Mouse (Mus musculus): ENCODE measurements around the gene Slc4a10.

Gene Slc4a10

DNA sequence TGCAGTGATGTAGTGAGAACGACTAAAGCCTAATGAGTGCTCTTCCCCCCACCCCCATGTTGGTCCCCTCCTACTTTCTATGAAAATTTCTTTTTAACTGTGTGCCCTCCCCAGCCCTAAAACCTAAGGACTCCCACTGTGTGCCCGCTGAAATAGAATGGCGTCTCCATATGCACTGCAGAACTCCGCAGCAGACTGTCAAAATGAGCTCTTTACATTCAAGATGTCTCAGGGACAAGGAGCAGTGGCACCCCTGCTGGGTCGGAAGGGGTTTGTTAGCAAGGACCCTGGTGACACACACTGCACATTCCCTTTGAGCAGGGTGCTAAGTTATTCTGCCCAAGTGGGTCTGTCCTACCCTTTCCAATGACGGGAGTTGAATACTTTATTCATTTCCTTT, 309.5 kb downstream of the Slc4a10 start:
- no peak for DNase-seq

DNA sequence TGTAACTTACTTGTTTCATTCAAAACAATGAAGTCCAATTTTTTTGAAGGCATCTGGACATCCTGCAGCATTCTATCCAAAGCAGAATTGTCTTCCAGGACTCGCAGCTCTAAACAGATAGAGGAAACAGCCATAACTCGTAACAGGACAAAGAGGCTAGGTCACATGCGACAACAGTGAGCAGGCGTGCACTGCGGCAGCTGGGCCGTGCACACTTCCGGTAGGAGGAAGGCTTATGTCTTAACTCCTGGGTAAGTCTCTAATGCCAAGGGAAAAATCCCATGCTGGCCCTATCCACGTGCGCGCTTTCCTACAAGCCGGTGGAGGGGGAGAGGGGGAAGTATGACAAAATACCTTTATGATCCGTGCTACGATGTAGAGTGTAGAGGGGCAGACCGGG, 310.3 kb downstream of the Slc4a10 start:
- no peak for DNase-seq

DNA sequence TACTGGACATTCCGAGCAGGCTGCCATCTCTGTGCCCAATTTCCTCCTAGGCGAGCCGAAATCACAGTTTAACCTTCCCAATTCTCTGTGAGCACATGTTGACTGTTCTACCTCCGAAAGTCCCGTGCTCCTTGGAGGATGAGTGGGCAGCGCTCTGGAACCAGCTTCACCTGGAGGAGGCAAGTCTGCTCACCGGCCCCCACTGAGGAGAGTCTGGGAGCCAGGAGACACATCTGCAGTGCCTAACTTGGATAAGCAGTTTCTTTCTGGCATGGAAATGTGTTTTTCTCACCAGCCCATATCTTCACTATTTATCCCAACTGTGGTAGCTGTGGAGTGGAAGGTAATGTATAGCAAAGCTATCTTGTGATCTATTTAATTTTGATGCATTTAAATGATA, 311.0 kb downstream of the Slc4a10 start:
- DNase-seq = no peak

DNA sequence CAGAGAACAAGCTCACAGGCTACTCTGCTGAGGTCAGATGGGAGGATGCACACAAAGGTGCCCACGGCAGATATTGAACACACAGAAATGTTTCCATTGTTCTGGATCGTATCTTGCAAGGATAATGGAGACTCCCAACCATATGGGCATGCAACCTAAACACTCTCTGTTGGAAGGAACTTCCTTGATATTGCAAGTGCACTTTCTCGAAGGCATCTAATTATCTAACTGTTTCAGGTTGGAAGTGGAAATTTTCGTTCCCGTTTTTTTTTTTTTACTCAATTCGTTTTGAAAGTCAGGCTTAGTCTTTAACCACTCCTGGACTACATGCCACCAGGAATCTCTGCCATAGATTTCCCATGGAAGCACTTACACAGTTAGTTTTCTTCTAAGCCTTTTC, 314.6 kb downstream of the Slc4a10 start:
- no peak for DNase-seq

DNA sequence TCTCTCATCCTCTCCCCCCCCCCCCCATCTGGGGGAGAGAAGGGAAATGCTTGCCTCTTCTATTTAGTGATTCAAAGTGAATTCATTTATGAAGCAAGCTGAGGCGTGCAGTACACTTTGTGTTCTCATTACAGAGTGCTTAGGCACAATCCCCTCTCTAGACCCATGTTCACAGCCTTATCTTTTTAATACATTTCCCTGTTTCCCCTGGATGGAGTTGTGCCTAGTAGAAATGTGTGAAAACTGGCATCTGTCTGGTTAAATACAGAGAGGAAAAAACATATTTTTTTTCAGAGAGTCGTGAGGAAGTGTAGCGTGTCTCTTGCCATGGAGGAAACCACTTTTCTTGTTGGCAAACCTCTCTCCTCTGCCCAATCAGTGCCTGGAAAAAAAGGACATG, 315.3 kb downstream of the Slc4a10 start:
- DNase-seq = no peak

DNA sequence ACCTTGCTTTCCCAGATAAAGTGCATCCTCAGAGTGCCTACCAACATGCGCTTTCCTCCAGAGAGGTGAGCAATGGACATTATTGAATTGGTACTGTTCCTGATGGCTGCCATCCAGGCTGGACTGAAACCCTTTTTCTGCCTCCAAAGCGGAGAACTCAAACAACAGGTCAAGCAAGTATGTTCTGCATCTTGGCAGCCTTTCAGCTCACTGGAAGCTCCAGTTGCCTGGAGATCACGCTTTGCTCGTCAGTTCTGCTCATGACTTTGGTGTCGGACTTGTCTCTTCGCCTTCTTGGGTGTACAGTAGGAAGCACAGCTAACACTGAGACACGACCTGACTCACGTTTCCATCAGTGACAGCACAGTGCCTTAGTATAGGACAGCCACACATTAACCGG, 315.9 kb downstream of the Slc4a10 start:
- DNase-seq = peak; percentile 17

DNA sequence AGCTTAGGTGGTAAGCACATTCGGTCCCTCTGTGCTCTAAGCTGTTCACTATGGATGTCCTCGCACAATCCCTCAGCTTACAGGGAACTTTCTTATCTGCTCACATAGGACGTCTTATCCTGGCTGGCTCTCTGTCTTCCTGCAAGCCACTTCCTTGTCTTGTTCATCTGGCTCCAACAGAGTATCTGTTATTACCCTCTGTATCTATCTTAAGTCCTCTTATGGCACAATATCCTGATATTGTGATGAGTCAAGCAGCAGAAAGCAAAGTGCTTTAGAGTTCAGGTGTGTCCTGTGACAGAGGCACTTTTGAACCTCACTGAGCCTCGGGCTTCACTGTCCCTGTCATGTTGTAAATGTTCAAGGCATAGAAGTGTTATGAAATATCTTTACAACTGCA, 317.3 kb downstream of the Slc4a10 start:
- no peak for DNase-seq

DNA sequence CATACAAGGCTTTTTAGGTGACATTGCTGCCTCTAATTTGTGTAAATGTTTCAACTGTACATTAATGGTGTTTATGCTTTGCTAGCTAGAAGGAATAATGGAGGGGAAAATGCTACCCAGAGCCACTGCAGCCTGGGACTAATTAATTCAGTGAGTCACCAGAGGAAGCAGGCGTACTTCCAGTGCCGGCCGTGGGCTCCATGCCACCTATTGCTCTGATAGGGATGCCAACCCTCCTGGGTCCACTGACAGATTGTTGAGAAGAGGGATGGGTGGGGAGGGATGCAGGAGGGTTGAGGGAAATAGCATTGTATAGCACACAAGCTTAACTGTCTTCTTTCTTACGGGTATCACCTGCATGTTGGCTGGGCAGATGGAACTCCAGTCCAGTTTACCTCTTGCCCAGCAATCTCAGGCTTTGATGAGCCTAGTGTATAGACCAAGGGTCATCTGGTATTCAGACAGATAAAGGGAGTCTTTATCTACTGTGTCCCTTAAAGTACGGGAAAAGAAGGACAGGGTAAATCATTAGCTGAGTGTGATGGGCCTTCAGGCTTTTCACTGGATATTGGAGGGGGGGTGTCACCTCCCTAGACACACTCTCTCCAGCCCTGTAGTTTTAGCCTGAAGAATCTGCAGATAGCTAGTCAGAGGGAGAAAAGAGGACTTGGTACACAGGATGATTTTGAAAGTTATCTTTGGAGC, 322.2 kb downstream of the Slc4a10 start:
- DNase-seq = no peak

DNA sequence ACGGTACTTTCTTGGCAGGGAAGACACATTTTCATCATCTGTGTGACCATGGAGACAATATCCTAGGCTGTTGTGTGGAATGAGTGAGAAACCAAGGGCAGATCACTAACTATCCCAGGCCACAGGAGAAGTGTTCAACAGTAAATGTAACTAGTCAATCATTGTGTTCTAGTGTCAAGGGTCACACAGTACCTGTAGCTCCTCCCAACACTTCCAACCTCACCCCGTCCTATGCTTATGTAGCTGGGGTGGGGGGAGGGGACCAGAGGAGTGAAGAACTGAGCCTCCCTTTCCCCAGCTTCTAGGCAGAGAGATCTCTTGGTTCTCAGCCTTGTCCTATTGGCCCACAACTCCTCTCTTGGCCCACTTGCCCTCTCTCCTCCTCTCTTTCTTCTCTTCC, 323.8 kb downstream of the Slc4a10 start:
- no peak for DNase-seq

DNA sequence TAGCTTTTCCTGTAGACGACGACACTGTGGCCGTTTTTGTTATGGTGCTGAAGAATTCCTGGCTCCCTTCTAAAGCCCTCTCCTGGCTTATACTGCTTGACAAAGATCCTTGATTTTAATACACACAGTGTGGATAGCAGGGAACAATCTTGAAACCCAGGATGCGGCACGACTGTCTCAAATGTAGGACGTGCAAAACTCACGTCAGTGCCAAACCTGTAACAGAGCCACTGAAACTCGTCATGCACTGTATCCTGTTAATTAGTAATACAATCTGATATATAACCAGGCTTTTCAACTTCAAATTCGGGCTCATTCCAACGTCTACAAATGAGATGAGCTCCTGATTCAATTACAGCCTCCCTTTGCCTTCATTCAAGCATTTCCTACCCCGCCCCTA, 327.4 kb downstream of the Slc4a10 start:
- no peak for DNase-seq

Measured in kidney, postnatal 10 days (tissue).